Mouse (Mus musculus) midbrain, embryonic 14.5 days (tissue): ENCODE measurements around the gene Gm20388. TPM values are rescaled to one million over a fixed set of nuclear protein-coding genes. Genes with fewer than 3 reads are reported as not detected.

Experiments
- ATAC-seq: fragments of 200-750 bp; cut with Nextera tagmentation; 2 replicates; pipeline ENCODE4 v1.8.0; 2017; ENCODE audit warnings: moderate number of reproducible peaks, moderate library complexity; ENCODE audit not compliant: low FRiP score, low TSS enrichment
- DNase-seq: peaks from one replicate; pipeline ENCODE4 v3.0.0-alpha.2; 2015
- H3K27ac ChIP-seq: fragments of 300-500 bp; sonication (generic); replicated peaks from 2 replicates; pipeline ENCODE4 v1.5.1; 2014; ENCODE audit warnings: mild to moderate bottlenecking, low read depth, low read length, moderate library complexity
- H3K27me3 ChIP-seq: fragments of 300-500 bp; sonication (generic); 2 replicates; pipeline ENCODE4 v1.6.1; 2014; ENCODE audit warnings: low read length, control low read depth, mixed read lengths; ENCODE audit not compliant: control insufficient read depth, insufficient read depth
- H3K36me3 ChIP-seq: fragments of 300-500 bp; sonication (generic); 2 replicates; pipeline ENCODE4 v1.6.1; 2014; ENCODE audit warnings: low read length, control low read depth; ENCODE audit not compliant: control insufficient read depth, insufficient read depth
- H3K4me1 ChIP-seq: fragments of 300-500 bp; sonication (generic); 2 replicates; pipeline ENCODE4 v1.6.1; 2014; ENCODE audit warnings: mild to moderate bottlenecking, antibody characterized with exemption, low read length, control low read depth; ENCODE audit not compliant: control insufficient read depth, insufficient read depth
- H3K4me2 ChIP-seq: fragments of 300-500 bp; sonication (generic); 2 replicates; pipeline ENCODE4 v1.6.1; 2014; ENCODE audit warnings: mild to moderate bottlenecking, low read length, moderate library complexity
- H3K4me3 ChIP-seq: fragments of 300-500 bp; sonication (generic); replicated peaks from 2 replicates; pipeline ENCODE4 v1.5.1; 2014; ENCODE audit warnings: low read depth, low read length
- H3K9ac ChIP-seq: fragments of 300-500 bp; sonication (generic); replicated peaks from 2 replicates; pipeline ENCODE4 v1.6.1; 2014; ENCODE audit warnings: mild to moderate bottlenecking, low read length, moderate library complexity
- H3K9me3 ChIP-seq: fragments of 300-500 bp; sonication (generic); 2 replicates; pipeline ENCODE4 v1.6.1; 2016; ENCODE audit warnings: low read length, control low read depth, mixed read lengths; ENCODE audit not compliant: control insufficient read depth
- WGBS: fragments of 180-500 bp; shearing (Covaris S2); extraction: QIAGEN DNeasy Blood & Tissue Kit; methylation state at CpG from one replicate; pipeline ENCODE4 v1.1.7; 2014; 5-methylcytosine and 5-hydroxymethylcytosine counted together
- polyA plus RNA-seq: library from polyadenylated mRNA; unstranded; fragments of >200 nt; fragmentation: Nextera tagmentation; extraction: Ambion mirVana; gene quantifications from 2 replicates; pipeline ENCODE4 v1.2.1, GENCODE M21; 2014

Gene Gm20388
- polyA plus RNA-seq, 1 experiment from 2014 or later: 4.1 TPM

DNA sequence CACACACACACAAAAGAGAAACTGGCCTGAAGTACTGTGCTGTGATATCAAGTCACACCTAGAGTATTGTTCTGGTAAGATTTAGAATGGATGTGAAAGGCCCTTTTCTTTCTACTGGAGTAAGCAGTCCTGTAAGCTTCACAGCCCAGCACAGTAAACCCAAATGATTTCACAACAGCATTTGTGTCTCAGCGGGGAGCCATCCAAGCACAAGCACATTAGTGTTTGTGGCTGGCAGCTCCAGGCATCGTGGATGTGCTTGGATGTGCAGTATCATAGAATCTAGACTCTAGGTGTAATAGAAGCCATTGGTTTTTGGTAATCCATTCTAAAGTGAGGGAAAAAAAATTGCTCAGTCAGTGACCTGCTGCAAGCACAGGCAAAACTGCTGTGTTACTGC, 28.7 kb downstream of the Gm20388 start:
- Histone ChIP-seq H3K27me3 (no peaks in the 10 kb centered on the region), H3K9me3 (no peaks in the 10 kb centered on the region), H3K4me3 (no peak overlapping the region), H3K36me3 (peaks cover 68% of the 10 kb centered on the region), H3K9ac (no peak overlapping the region), H3K4me2 (no peak overlapping the region), H3K27ac (no peak overlapping the region), H3K4me1 (no peaks in the 10 kb centered on the region)
- DNase-seq (no peak), ATAC-seq (no peak)
- 88% methylated on average over 2 of the region's 2 CpGs for WGBS

DNA sequence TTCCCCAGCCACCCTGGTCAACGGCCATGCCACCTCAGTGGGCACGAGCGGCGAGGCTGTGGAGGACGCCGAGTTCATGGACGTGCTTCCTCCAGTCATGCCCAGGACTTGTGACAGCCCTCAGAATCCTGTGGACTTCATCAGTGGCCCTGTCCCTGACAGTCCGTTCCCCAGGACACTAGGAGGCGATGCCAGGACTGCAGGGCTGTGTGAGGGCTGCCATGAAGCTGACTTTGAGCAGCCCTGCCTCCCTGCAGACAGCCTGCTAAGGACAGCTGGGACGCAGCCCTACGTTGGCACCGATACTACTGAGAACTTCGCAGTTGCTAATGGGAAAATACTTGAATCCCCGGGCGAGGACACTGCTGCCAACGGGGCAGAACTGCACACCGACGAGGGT, 30.8 kb downstream of the Gm20388 start:
- Histone ChIP-seq H3K9me3 (no peaks in the 10 kb centered on the region), H3K4me3 (no peak overlapping the region), H3K9ac (no peak overlapping the region), H3K4me2 (no peak overlapping the region), H3K27me3 (no peaks in the 10 kb centered on the region), H3K27ac (no peak overlapping the region), H3K4me1 (no peaks in the 10 kb centered on the region), H3K36me3 (peaks cover 58% of the 10 kb centered on the region)
- DNase-seq: no peak
- ATAC-seq: no peak
- WGBS: 96% methylated on average over 18 of the region's 18 CpGs

DNA sequence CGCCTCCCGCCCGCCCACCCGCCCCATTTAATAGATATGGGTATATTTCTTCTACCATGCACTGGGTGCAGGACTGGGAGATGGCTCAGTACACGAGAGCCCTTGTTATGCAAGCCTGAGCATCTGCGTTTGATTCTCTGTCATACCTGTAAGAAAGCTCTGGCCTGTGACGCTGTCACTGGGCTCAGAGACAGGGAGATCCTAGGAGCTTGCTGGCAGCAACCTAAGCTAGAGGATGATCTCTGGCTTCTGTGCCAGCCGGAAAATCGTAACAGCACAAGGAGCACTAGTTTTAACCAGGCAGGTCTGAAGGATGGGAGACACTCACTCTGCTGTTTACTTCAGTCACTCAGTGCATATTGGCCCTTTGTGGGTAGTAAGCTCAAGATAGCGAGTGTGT, 33.0 kb downstream of the Gm20388 start:
- H3K4me1 ChIP-seq: no peaks in the 10 kb centered on the region
- H3K4me2 ChIP-seq: no peak overlapping the region
- H3K27me3 ChIP-seq: no peaks in the 10 kb centered on the region
- H3K9ac ChIP-seq: no peak overlapping the region
- H3K27ac ChIP-seq: no peak overlapping the region
- H3K36me3 ChIP-seq: peaks cover 59% of the 10 kb centered on the region
- DNase-seq (no peak), ATAC-seq (no peak)
- WGBS: 96% methylated on average over 10 of the region's 10 CpGs
- H3K4me3 ChIP-seq: no peak overlapping the region
- H3K9me3 ChIP-seq: no peaks in the 10 kb centered on the region

DNA sequence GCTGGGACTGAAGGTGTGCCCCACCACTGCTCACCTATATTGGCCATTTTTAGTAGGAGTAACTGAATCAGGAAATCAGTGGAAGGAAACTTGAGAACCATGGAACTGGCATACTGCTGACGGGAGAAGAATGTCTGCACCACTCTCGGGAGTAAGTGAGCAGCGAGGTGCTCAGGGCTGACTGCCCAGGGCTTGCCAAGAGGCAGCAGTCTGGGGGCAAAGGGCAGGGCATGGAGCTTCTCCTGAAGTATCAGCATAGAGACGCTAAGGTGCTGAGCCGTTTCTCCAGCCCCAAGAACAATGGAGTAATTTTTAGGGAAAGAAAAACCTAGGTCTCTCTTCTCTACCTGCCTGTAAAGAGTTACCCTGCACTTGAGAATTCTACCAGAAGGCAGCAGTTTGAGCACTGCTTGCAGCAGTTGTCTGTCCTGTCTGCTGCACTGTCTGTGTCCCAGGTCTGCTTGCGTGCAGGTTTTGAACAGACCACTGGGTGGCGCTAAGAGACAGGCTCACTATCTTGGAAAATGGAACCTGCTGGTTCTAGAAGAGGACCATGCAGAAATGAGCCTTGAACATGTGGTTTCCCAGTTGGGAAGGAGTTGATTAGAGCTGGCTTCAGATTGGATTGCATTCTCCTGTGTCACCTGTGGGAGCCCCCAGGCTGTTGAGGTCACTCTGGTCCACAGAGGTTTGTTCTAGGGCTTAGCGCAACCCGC, 33.6 kb downstream of the Gm20388 start:
- H3K9me3 ChIP-seq: no peaks in the 10 kb centered on the region
- H3K4me3 ChIP-seq: no peak overlapping the region
- ATAC-seq (peak; percentile 14; the same call in 1 of the 2 replicates), DNase-seq (peak; percentile 85)
- peaks cover 61% of the 10 kb centered on the region for H3K36me3 ChIP-seq
- H3K9ac ChIP-seq: no peak overlapping the region
- H3K27me3 ChIP-seq: no peaks in the 10 kb centered on the region
- no peak overlapping the region for H3K27ac ChIP-seq
- H3K4me1 ChIP-seq: no peaks in the 10 kb centered on the region
- H3K4me2 ChIP-seq: no peak overlapping the region
- WGBS: 68% methylated on average over 9 of the region's 9 CpGs

DNA sequence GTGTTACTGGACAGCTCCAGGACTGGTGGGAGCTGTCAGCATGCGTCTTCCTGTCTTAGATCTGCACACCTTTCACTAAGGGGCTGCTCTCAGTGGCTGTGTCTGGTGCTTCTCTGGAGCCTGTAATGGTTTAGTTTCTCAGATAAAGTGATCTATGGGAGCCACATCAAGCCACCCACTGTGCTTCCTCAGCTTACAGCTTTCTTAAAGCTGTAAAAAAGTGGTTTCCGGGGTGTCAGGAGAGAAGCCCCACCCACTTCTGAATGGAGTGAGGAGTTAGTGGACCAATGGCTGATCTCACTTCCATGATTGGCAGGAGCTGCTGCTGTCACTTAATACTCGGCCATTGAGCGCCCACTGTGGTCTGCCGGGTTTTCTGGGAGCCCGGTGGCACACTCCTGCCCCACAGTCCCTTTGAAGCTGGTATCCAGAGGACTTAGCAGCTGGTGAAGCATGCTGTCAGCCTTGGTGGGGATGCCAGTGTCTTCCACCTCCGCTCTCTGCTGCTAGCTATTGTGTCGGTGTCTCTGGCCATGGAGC, 35.8 kb downstream of the Gm20388 start:
- H3K4me3 ChIP-seq: no peak overlapping the region
- no peaks in the 10 kb centered on the region for H3K4me1 ChIP-seq
- no peak overlapping the region; the same call in 1 of the 2 replicates for H3K27ac ChIP-seq
- no peak overlapping the region for H3K9ac ChIP-seq
- ATAC-seq (no peak), DNase-seq (no peak)
- H3K9me3 ChIP-seq: no peaks in the 10 kb centered on the region
- 81% methylated on average over 8 of the region's 8 CpGs for WGBS
- H3K36me3 ChIP-seq: peaks cover 71% of the 10 kb centered on the region
- no peak overlapping the region for H3K4me2 ChIP-seq
- no peaks in the 10 kb centered on the region for H3K27me3 ChIP-seq

DNA sequence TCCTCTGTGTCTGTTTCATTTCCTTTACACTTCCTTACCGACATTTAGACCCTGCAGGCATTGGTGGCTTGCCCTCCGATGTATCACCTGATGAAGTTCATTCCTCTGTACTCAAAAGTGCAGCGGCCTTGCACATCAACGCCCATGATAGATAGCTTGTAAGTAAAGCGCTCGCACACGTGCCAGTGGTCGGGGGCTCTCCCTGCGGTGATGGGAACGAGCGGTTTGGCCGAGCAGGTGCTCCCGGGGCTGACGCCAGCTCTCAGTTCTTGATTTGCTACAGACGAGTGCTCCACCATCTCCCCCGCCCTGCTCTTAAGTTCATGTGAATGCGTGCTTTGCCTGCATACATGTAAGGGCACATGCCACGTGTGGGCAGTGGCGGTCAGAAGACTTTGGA, 37.0 kb downstream of the Gm20388 start:
- peaks cover 71% of the 10 kb centered on the region for H3K36me3 ChIP-seq
- 92% methylated on average over 19 of the region's 19 CpGs for WGBS
- ATAC-seq: no peak

DNA sequence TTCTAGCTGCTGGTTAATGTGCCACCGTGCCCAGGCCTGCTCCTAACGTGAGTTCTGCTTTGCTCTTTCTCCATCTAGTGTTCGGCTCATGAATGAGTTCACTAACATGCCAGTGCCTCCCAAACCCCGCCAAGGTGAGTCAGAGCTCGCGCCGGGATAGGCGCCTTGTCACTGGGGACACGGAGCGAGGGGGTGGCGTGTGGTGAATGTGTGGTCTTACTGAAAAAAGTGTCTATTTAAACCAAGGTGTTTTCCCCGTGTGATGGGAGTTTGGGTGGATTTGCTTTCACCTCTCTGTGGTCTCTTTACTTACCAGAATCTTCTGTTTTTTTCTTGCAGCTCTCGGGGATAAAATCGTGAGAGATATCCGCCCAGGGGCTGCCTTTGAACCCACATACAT, 37.7 kb downstream of the Gm20388 start:
- Histone ChIP-seq H3K9ac (no peak overlapping the region), H3K27ac (0 out of 2 replicates have a peak overlapping the region, but pooled peaks have one; percentile 22), H3K36me3 (peaks cover 73% of the 10 kb centered on the region), H3K4me3 (no peak overlapping the region), H3K4me1 (no peaks in the 10 kb centered on the region), H3K9me3 (no peaks in the 10 kb centered on the region), H3K27me3 (no peaks in the 10 kb centered on the region), H3K4me2 (no peak overlapping the region)
- DNase-seq (peak; percentile 30), ATAC-seq (no peak)
- 67% methylated on average over 15 of the region's 15 CpGs for WGBS

More for the DNA sequence above, 37.0 kb downstream of the Gm20388 start:
- Histone ChIP-seq H3K4me3 (no peak overlapping the region), H3K9ac (no peak overlapping the region), H3K4me1 (no peaks in the 10 kb centered on the region), H3K9me3 (no peaks in the 10 kb centered on the region), H3K27me3 (no peaks in the 10 kb centered on the region), H3K4me2 (no peak overlapping the region), H3K27ac (no peak overlapping the region)
- DNase-seq: no peak

DNA sequence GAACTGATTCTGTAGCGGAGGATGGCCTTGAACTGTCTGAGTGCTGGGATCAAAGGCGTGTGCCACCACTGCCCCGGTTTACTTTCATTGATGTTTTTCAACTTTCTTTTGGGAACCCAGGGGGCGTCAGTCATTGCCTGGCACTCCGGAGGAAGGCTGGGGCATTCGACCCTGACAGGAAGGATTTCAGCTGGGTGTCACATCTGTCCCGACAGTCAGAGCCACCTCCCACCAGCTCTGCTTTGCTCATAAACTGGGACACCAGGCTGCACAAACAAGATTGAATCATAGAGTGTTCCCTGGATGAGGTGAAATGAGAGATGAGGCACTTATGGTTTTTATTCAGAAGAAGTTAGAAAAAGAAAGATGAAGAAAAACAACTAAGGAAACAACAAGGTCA, 41.6 kb downstream of the Gm20388 start:
- no peak overlapping the region for H3K4me2 ChIP-seq
- H3K4me1 ChIP-seq: no peaks in the 10 kb centered on the region
- ATAC-seq (no peak), DNase-seq (no peak)
- H3K27me3 ChIP-seq: no peaks in the 10 kb centered on the region
- H3K27ac ChIP-seq: no peak overlapping the region
- WGBS: 77% methylated on average over 7 of the region's 7 CpGs
- no peak overlapping the region for H3K9ac ChIP-seq
- H3K36me3 ChIP-seq: peaks cover 91% of the 10 kb centered on the region
- no peaks in the 10 kb centered on the region for H3K9me3 ChIP-seq
- no peak overlapping the region for H3K4me3 ChIP-seq

DNA sequence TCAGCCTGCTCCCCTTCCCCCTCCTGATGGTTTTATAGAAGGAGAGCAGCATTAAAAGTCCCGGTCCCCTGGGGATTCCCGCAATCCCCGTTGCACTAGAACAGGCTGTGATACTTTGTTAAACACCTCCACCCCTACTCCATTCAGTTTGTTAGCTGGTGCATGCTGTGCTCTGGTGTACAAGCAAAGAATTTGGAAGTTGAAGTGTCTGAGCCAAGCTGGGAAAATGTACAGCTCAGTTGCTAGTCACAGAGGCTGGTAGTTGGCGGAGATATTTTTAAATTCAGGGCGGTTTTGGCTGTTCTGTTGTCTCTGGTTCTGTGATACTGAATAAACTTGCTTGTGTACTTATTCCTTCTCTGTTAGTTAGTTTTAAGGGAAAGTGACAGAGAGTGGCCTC, 42.1 kb downstream of the Gm20388 start:
- Histone ChIP-seq H3K27me3 (no peaks in the 10 kb centered on the region), H3K9ac (no peak overlapping the region), H3K4me1 (no peaks in the 10 kb centered on the region), H3K9me3 (no peaks in the 10 kb centered on the region), H3K4me2 (no peak overlapping the region), H3K4me3 (no peak overlapping the region), H3K36me3 (peaks cover 91% of the 10 kb centered on the region), H3K27ac (no peak overlapping the region)
- no peak for ATAC-seq
- no peak for DNase-seq
- WGBS: 72% methylated on average over 5 of the region's 5 CpGs
